Mouse (Mus musculus) megakaryocyte, embryonic 14.5 days (primary cell): ENCODE data around the gene Smad1. TPM values are rescaled to one million over a fixed set of nuclear protein-coding genes. Genes with fewer than 3 reads are reported as not detected.

ENCODE experiments used
- H3K27me3 ChIP-seq: replicated peaks from 2 replicates; pipeline ENCODE3; 2012; ENCODE audit warnings: inconsistent platforms
- H3K36me3 ChIP-seq: replicated peaks from 2 replicates; pipeline ENCODE3; 2012; ENCODE audit warnings: low read length, inconsistent platforms, mixed read lengths
- H3K4me1 ChIP-seq: 2 replicates; pipeline ENCODE4 v1.6.1; 2012; ENCODE audit warnings: inconsistent platforms
- H3K4me3 ChIP-seq: replicated peaks from 2 replicates; pipeline ENCODE3; 2012; ENCODE audit warnings: moderate library complexity, mild to moderate bottlenecking, inconsistent platforms
- H3K9me3 ChIP-seq: 2 replicates; pipeline ENCODE4 v1.6.1; 2012; ENCODE audit warnings: inconsistent platforms
- FLI1 ChIP-seq: IDR thresholded peaks from 2 replicates; pipeline ENCODE4 v1.6.1; 2012; ENCODE audit warnings: low read length, inconsistent platforms, mixed read lengths
- GATA1 ChIP-seq: IDR thresholded peaks from 3 replicates; pipeline ENCODE4 v1.6.1; 2012; ENCODE audit warnings: mixed read lengths, low read length, inconsistent platforms, borderline replicate concordance
- polyA plus RNA-seq: library from polyadenylated mRNA; stranded (reverse); fragments of >175 nt; gene quantifications from 2 replicates; pipeline ENCODE4 v1.2.3, GENCODE M21; 2012; ENCODE audit warnings: low replicate concordance; ENCODE audit not compliant: insufficient read depth

Smad1 gene
- polyA plus RNA-seq, 1 experiment, result 8.0 TPM

DNA sequence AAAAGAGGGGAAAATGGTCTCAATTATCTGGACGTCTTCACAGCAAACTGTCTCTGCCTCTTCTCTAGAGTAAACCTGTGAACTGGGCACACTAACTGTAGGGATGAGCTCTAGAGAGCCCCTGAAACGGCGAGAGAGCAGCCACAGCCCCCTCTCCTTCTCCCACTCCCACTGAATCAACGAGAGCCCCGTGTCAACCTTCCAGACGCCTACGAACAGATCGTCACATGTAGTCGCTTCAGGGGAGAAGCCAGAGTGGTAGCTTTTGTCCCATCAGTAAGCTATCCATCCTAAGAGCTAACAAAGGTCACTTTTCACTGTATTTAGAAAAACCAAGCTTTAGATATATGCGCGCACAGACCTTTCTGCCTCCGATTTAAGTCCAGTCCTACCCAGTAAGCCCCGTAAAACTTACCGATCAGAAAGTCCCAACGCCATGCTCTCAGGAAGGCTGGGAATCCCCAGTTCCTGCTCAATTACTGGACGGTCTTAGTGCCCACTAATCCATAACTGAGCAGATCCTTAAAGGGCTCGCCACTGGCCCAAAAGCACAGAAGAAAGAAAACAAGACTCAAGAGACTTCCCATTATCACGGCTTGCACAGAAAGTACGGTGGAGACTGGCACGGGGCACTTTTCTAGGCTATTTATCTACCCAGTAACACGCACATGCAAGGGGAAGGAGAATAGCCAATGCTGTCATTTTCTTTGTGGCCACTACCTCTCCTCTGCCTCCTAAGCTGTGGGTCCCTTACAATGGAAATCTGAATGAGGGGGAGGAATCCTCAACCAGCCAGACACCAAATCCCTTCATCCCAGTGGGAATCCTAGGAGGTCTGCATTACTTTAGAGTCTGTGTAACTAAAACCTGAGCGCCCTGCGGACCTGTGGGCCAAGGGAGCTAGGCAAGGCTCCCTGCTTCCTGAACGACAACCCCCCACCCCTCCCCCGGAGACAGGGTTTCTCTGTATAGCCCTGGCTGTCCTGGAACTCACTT, 14.7 kb downstream of the Smad1 start:
- H3K4me3 ChIP-seq, result no peak overlapping the region
- TF ChIP-seq GATA1 (no peak), FLI1 (no peak)
- peaks cover 9% of the 10 kb centered on the region for H3K9me3 ChIP-seq
- H3K27me3 ChIP-seq, result peaks cover 5% of the 10 kb centered on the region
- H3K4me1 ChIP-seq, result peaks cover 56% of the 10 kb centered on the region
- peaks cover 8% of the 10 kb centered on the region for H3K36me3 ChIP-seq

GRCm38 (mm10) chr8:79382857-79383262, 16.5 kb downstream of the Smad1 start:
- TF ChIP-seq FLI1 (no peak), GATA1 (no peak)
- Histone ChIP-seq H3K27me3 (peaks cover 5% of the 10 kb centered on the region), H3K4me3 (no peak overlapping the region)

GRCm38 (mm10) chr8:79381771-79382170, 17.5 kb downstream of the Smad1 start:
- H3K36me3 ChIP-seq, result peaks cover 7% of the 10 kb centered on the region
- no peak overlapping the region for H3K4me3 ChIP-seq
- H3K27me3 ChIP-seq, result peaks cover 5% of the 10 kb centered on the region
- peaks cover 61% of the 10 kb centered on the region for H3K4me1 ChIP-seq
- peaks cover 8% of the 10 kb centered on the region for H3K9me3 ChIP-seq
- TF ChIP-seq FLI1, result no peak
- TF ChIP-seq GATA1, result no peak

More at GRCm38 (mm10) chr8:79382857-79383262, 16.5 kb downstream of the Smad1 start:
- peaks cover 61% of the 10 kb centered on the region for H3K4me1 ChIP-seq
- peaks cover 9% of the 10 kb centered on the region for H3K9me3 ChIP-seq
- peaks cover 8% of the 10 kb centered on the region for H3K36me3 ChIP-seq

GRCm38 (mm10) chr8:79380386-79380785, 18.9 kb downstream of the Smad1 start:
- H3K4me3 ChIP-seq, result no peak overlapping the region
- H3K36me3 ChIP-seq, result no peaks in the 10 kb centered on the region
- H3K4me1 ChIP-seq, result peaks cover 60% of the 10 kb centered on the region
- no peaks in the 10 kb centered on the region for H3K9me3 ChIP-seq
- peaks cover 5% of the 10 kb centered on the region for H3K27me3 ChIP-seq
- no peak for TF ChIP-seq GATA1

- H3K27me3 ChIP-seq, result peaks cover 5% of the 10 kb centered on the region
- peaks cover 60% of the 10 kb centered on the region for H3K4me1 ChIP-seq
- no peak overlapping the region for H3K4me3 ChIP-seq
- H3K9me3 ChIP-seq, result no peaks in the 10 kb centered on the region
- TF ChIP-seq GATA1 (no peak), FLI1 (no peak)
- no peaks in the 10 kb centered on the region for H3K36me3 ChIP-seq
Measured at GRCm38 (mm10) chr8:79379971-79380370, 19.3 kb downstream of the Smad1 start.

DNA sequence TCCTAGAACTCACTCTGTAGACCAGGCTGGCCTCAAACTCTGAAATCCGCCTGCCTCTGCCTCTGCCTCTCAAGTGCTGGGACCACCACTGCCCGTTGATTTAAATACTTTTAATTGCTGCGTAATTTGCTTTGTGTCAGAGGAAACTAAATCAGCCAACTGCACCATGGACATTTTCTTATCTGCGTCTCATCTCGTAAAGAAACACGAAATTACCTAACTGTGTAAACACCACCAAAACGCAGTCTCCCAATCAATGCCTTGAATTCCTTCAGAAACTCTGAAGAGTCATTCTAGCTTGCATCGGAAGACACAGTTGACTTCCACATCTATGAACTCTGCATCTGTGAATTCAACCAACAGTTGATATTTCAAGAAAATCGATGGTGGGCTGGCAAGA, 22.7 kb downstream of the Smad1 start:
- Histone ChIP-seq H3K4me1 (peaks cover 68% of the 10 kb centered on the region), H3K4me3 (no peak overlapping the region), H3K9me3 (no peaks in the 10 kb centered on the region), H3K27me3 (no peaks in the 10 kb centered on the region), H3K36me3 (peaks cover 8% of the 10 kb centered on the region)
- TF ChIP-seq GATA1, result no peak
- no peak for TF ChIP-seq FLI1

GRCm38 (mm10) chr8:79375775-79376123, 23.6 kb downstream of the Smad1 start:
- H3K27me3 ChIP-seq, result no peaks in the 10 kb centered on the region
- peaks cover 66% of the 10 kb centered on the region for H3K4me1 ChIP-seq
- peak overlapping the region; percentile 87 for H3K4me3 ChIP-seq
- no peak for TF ChIP-seq GATA1
- no peak for TF ChIP-seq FLI1
- H3K9me3 ChIP-seq, result no peaks in the 10 kb centered on the region
- H3K36me3 ChIP-seq, result peaks cover 14% of the 10 kb centered on the region

DNA sequence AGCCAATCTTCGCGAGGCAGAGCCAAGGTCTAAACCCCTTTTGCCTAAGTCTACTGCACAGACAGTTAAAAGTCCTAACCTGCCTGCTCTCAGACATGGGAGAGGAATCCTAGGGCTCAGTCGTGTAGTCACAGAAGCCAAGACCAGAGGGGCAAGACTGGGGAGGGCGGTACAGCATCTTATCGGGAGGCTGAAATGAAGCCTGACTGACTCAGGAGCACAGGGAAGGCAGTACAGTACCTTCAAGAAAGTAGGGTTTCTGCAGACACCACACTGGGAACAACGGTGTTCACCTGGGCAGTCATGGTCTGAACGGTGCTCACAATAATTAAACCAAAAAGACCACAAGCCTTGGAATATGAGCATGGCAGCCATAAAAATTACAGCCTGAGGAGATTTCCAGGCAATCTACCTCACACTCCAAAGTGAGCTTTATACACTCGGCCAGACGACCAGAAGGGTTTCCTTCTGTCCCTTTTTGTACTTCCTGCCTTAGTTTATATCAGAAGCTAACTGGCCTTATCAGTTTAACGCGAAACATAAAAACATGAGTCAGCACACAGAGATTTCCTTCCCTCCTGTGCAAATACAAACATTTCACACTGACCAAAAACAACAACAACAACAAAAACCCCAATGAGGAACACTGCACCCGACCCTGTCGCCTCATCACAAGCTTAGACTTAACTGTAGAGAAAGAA, 24.1 kb downstream of the Smad1 start:
- Histone ChIP-seq H3K4me1 (peaks cover 66% of the 10 kb centered on the region), H3K9me3 (no peaks in the 10 kb centered on the region), H3K36me3 (peaks cover 14% of the 10 kb centered on the region), H3K4me3 (peak overlapping the region; percentile 87), H3K27me3 (no peaks in the 10 kb centered on the region)
- no peak for TF ChIP-seq GATA1
- no peak for TF ChIP-seq FLI1

DNA sequence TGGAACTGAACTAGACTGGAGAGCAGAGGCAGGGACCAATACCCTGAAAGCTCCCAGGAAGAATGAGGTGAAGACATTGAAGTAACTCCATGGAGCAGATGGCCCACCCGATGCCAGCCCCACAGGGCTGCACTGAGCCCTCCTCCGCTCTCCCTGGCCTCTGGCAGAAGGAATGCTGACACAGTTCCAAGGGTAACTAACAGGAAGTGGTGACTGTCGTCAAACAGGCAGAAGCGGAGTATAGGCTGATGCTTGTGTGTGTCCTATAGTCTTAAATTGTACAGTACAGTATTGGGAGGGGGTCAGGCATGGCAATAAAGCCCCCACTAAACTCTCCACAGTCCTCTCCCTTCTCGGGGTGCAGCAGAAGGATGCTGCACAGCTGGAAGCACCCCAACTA, 24.9 kb downstream of the Smad1 start:
- peaks cover 67% of the 10 kb centered on the region for H3K4me1 ChIP-seq
- H3K36me3 ChIP-seq, result peaks cover 14% of the 10 kb centered on the region
- no peaks in the 10 kb centered on the region for H3K9me3 ChIP-seq
- peak overlapping the region; percentile 87 for H3K4me3 ChIP-seq
- no peak for TF ChIP-seq GATA1
- H3K27me3 ChIP-seq, result no peaks in the 10 kb centered on the region

DNA sequence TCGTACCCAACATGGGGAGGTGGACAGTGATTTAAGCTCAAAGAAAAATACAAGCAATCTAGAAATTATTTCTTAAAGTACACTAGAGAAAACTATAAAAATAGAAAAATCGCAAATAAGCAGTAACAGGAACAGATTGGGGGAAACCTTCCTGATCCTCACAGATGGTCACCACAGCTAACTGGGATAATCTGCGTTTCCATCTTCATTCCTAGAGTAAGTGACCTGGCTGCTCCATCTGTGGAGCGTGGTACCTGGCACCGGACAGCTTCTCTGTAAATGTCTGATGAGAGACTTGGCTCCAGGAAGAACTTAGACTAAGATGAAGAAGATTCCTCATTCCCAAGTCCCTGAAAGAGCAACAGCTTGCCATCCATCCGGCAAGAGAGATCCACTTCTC, 25.8 kb downstream of the Smad1 start:
- H3K4me1 ChIP-seq, result peaks cover 76% of the 10 kb centered on the region
- H3K36me3 ChIP-seq, result peaks cover 18% of the 10 kb centered on the region
- H3K27me3 ChIP-seq, result no peaks in the 10 kb centered on the region
- no peak overlapping the region for H3K4me3 ChIP-seq
- TF ChIP-seq GATA1, result no peak
- TF ChIP-seq FLI1, result no peak
- H3K9me3 ChIP-seq, result no peaks in the 10 kb centered on the region

GRCm38 (mm10) chr8:79372960-79373359, 26.4 kb downstream of the Smad1 start:
- H3K9me3 ChIP-seq, result no peaks in the 10 kb centered on the region
- H3K27me3 ChIP-seq, result no peaks in the 10 kb centered on the region
- TF ChIP-seq GATA1, result no peak
- no peak for TF ChIP-seq FLI1
- H3K4me1 ChIP-seq, result peaks cover 78% of the 10 kb centered on the region
- peaks cover 18% of the 10 kb centered on the region for H3K36me3 ChIP-seq
- no peak overlapping the region for H3K4me3 ChIP-seq
